Mouse (Mus musculus) stomach, embryonic 14.5 days (tissue): ENCODE results near the gene Maz. TPM values are rescaled to one million over a fixed set of nuclear protein-coding genes. Genes with fewer than 3 reads are reported as not detected.

Experiments
- ATAC-seq: fragments of 200-750 bp; cut with Nextera tagmentation; 2 replicates; pipeline ENCODE4 v1.8.0; 2017; ENCODE audit warnings: low read depth, moderate TSS enrichment; ENCODE audit not compliant: insufficient number of reproducible peaks, insufficient read depth, low FRiP score
- H3K27ac ChIP-seq: fragments of 300-500 bp; sonication (generic); 2 replicates; pipeline ENCODE4 v1.5.1; 2014; ENCODE audit warnings: mild to moderate bottlenecking, low read length, moderate library complexity, mixed read lengths
- H3K27me3 ChIP-seq: fragments of 300-500 bp; sonication (generic); 2 replicates; pipeline ENCODE4 v1.6.1; 2014; ENCODE audit warnings: low read length, control low read depth, mixed read lengths; ENCODE audit not compliant: control insufficient read depth, insufficient read depth
- H3K36me3 ChIP-seq: fragments of 300-500 bp; sonication (generic); 2 replicates; pipeline ENCODE4 v1.6.1; 2014; ENCODE audit warnings: mild to moderate bottlenecking, control low read depth, low read length, moderate library complexity, mixed read lengths; ENCODE audit not compliant: control insufficient read depth, insufficient read depth
- H3K4me1 ChIP-seq: fragments of 300-500 bp; sonication (generic); 2 replicates; pipeline ENCODE4 v1.6.1; 2014; ENCODE audit warnings: low read length, control low read depth, mixed read lengths; ENCODE audit not compliant: control insufficient read depth, insufficient read depth
- H3K4me2 ChIP-seq: fragments of 300-500 bp; sonication (generic); replicated peaks from 2 replicates; pipeline ENCODE4 v1.6.1; 2014; ENCODE audit warnings: low read depth, low read length, control low read depth
- H3K4me3 ChIP-seq: fragments of 300-500 bp; sonication (generic); 2 replicates; pipeline ENCODE4 v1.5.1; 2014; ENCODE audit warnings: low read depth, low read length, control low read depth
- H3K9ac ChIP-seq: fragments of 300-500 bp; sonication (generic); replicated peaks from 2 replicates; pipeline ENCODE4 v1.6.1; 2014; ENCODE audit warnings: low read depth, mild to moderate bottlenecking, control low read depth, low read length, moderate library complexity, mixed read lengths
- H3K9me3 ChIP-seq: fragments of 300-500 bp; sonication (generic); 2 replicates; pipeline ENCODE4 v1.6.1; 2016; ENCODE audit warnings: low read depth, low read length, control low read depth; ENCODE audit not compliant: control insufficient read depth
- WGBS: fragments of 180-500 bp; shearing (Covaris S2); extraction: QIAGEN DNeasy Blood & Tissue Kit; methylation state at CpG from one replicate; pipeline ENCODE4 v1.1.7; 2014; 5-methylcytosine and 5-hydroxymethylcytosine counted together
- polyA plus RNA-seq: library from polyadenylated mRNA; unstranded; fragments of >200 nt; fragmentation: Nextera tagmentation; extraction: Ambion mirVana; gene quantifications from 2 replicates; pipeline ENCODE4 v1.2.1, GENCODE M21; 2014

Maz gene
- polyA plus RNA-seq, 1 experiment from 2014 or later: 50.3 TPM

- Histone ChIP-seq H3K9me3 (no peaks in the 10 kb centered on the region), H3K27ac (no peak overlapping the region), H3K4me3 (no peak overlapping the region), H3K4me1 (peaks cover 39% of the 10 kb centered on the region), H3K36me3 (peaks cover 12% of the 10 kb centered on the region), H3K4me2 (no peak overlapping the region), H3K27me3 (no peaks in the 10 kb centered on the region), H3K9ac (no peak overlapping the region)
- ATAC-seq: no peak
- 92% methylated on average over 6 of the region's 6 CpGs for WGBS
Measured at GRCm38 (mm10) chr7:127013385-127013784, 13.5 kb downstream of the Maz start.

GRCm38 (mm10) chr7:127012845-127013244 lies 14.0 kb downstream of the Maz start:
- peaks cover 12% of the 10 kb centered on the region for H3K36me3 ChIP-seq
- no peak for ATAC-seq

GRCm38 (mm10) chr7:127012374-127012773 lies 14.5 kb downstream of the Maz start:
- Histone ChIP-seq H3K9ac (no peak overlapping the region), H3K4me2 (no peak overlapping the region), H3K27me3 (no peaks in the 10 kb centered on the region), H3K27ac (no peak overlapping the region), H3K36me3 (peaks cover 12% of the 10 kb centered on the region), H3K9me3 (no peaks in the 10 kb centered on the region), H3K4me1 (peaks cover 37% of the 10 kb centered on the region), H3K4me3 (no peak overlapping the region)
- WGBS: 86% methylated on average over 6 of the region's 6 CpGs
- ATAC-seq: no peak

More at GRCm38 (mm10) chr7:127012845-127013244, 14.0 kb downstream of the Maz start:
- Histone ChIP-seq H3K9me3 (no peaks in the 10 kb centered on the region), H3K4me1 (peaks cover 38% of the 10 kb centered on the region), H3K4me3 (no peak overlapping the region), H3K27ac (no peak overlapping the region), H3K27me3 (no peaks in the 10 kb centered on the region), H3K4me2 (no peak overlapping the region), H3K9ac (no peak overlapping the region)
- WGBS: 94% methylated on average over 10 of the region's 10 CpGs

GRCm38 (mm10) chr7:127011717-127012116 lies 15.1 kb downstream of the Maz start:
- Histone ChIP-seq H3K27ac (no peak overlapping the region), H3K36me3 (peaks cover 12% of the 10 kb centered on the region)
- WGBS: 67% methylated on average over 2 of the region's 2 CpGs

GRCm38 (mm10) chr7:127011051-127011450 lies 15.8 kb downstream of the Maz start:
- 92% methylated on average over 2 of the region's 2 CpGs for WGBS
- Histone ChIP-seq H3K36me3 (peaks cover 12% of the 10 kb centered on the region), H3K27me3 (no peaks in the 10 kb centered on the region), H3K4me1 (peaks cover 35% of the 10 kb centered on the region), H3K4me2 (no peak overlapping the region), H3K27ac (no peak overlapping the region), H3K4me3 (no peak overlapping the region), H3K9ac (no peak overlapping the region), H3K9me3 (no peaks in the 10 kb centered on the region)
- no peak for ATAC-seq

More at GRCm38 (mm10) chr7:127011717-127012116, 15.1 kb downstream of the Maz start:
- ATAC-seq: no peak
- Histone ChIP-seq H3K9me3 (no peaks in the 10 kb centered on the region), H3K9ac (no peak overlapping the region), H3K27me3 (no peaks in the 10 kb centered on the region), H3K4me2 (no peak overlapping the region), H3K4me3 (no peak overlapping the region), H3K4me1 (peaks cover 37% of the 10 kb centered on the region)

GRCm38 (mm10) chr7:127009307-127010085 lies 17.3 kb downstream of the Maz start:
- Histone ChIP-seq H3K27me3 (no peaks in the 10 kb centered on the region), H3K9me3 (no peaks in the 10 kb centered on the region), H3K4me1 (peaks cover 21% of the 10 kb centered on the region), H3K4me3 (no peak overlapping the region), H3K9ac (no peak overlapping the region), H3K36me3 (peaks cover 4% of the 10 kb centered on the region; the same call in 1 of the 2 replicates), H3K4me2 (no peak overlapping the region), H3K27ac (peak overlapping the region; percentile 91)
- WGBS: 82% methylated on average over 17 of the region's 17 CpGs
- ATAC-seq: no peak

GRCm38 (mm10) chr7:127008239-127009019 lies 18.4 kb downstream of the Maz start:
- peak overlapping the region; percentile 91 for H3K27ac ChIP-seq
- H3K4me1 ChIP-seq: peaks cover 15% of the 10 kb centered on the region
- no peak overlapping the region for H3K4me3 ChIP-seq
- peaks cover 4% of the 10 kb centered on the region; the same call in 1 of the 2 replicates for H3K36me3 ChIP-seq
- 41% methylated on average over 9 of the region's 9 CpGs for WGBS
- ATAC-seq: peak; percentile 94
- H3K9me3 ChIP-seq: no peaks in the 10 kb centered on the region
- no peak overlapping the region for H3K4me2 ChIP-seq
- no peaks in the 10 kb centered on the region for H3K27me3 ChIP-seq
- H3K9ac ChIP-seq: no peak overlapping the region

GRCm38 (mm10) chr7:127007313-127008024 lies 19.4 kb downstream of the Maz start:
- no peak overlapping the region for H3K4me3 ChIP-seq
- H3K4me1 ChIP-seq: peaks cover 15% of the 10 kb centered on the region
- no peaks in the 10 kb centered on the region; the same call in 1 of the 2 replicates for H3K36me3 ChIP-seq
- WGBS: 84% methylated on average over 6 of the region's 6 CpGs
- no peak overlapping the region for H3K4me2 ChIP-seq
- no peak overlapping the region for H3K9ac ChIP-seq
- H3K27me3 ChIP-seq: no peaks in the 10 kb centered on the region
- no peak for ATAC-seq
- H3K27ac ChIP-seq: no peak overlapping the region; the same call in 1 of the 2 replicates
- H3K9me3 ChIP-seq: no peaks in the 10 kb centered on the region
